Mouse (Mus musculus) adrenal gland, postnatal 14 days (tissue): Measurements from ENCODE around the gene Acvr2b. TPM values are rescaled to one million over a fixed set of nuclear protein-coding genes. Genes with fewer than 3 reads are reported as not detected.
A peak's percentile ranks its signal among the peaks of the same experiment; 100 is the strongest.

ENCODE experiments used
- DNase-seq: peaks from one replicate; pipeline ENCODE4 v3.0.0; 2021; ENCODE audit warnings: mixed read lengths
- total RNA-seq: library from RNA; stranded (reverse); gene quantifications from 2 replicates; pipeline ENCODE4 v1.2.3, GENCODE M21; 2021

The Acvr2b gene
- total RNA-seq, 1 experiment from 2014 or later, result 4.8 TPM

DNA sequence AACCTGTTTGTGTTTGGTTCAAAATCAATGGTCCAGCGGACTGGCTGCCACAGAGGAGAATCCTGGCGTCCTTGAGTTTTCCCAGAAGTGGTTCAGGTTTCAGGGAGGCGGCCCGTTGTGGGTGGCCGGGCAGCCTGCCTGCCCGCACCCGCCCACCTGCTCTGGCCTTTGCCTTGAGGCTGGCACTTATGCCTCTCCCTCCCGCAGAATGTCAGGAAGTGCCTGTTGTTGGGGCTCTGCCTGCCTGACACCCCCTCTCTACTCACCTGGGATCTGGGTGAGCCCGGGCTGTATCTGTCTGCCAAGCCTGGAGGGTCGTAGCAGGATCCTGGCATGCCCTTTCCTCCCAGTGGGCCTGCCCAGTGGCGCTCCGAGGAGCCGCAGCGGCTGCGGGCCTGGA lies 6.0 kb downstream of the Acvr2b start:
- DNase-seq, result peak; percentile 46

DNA sequence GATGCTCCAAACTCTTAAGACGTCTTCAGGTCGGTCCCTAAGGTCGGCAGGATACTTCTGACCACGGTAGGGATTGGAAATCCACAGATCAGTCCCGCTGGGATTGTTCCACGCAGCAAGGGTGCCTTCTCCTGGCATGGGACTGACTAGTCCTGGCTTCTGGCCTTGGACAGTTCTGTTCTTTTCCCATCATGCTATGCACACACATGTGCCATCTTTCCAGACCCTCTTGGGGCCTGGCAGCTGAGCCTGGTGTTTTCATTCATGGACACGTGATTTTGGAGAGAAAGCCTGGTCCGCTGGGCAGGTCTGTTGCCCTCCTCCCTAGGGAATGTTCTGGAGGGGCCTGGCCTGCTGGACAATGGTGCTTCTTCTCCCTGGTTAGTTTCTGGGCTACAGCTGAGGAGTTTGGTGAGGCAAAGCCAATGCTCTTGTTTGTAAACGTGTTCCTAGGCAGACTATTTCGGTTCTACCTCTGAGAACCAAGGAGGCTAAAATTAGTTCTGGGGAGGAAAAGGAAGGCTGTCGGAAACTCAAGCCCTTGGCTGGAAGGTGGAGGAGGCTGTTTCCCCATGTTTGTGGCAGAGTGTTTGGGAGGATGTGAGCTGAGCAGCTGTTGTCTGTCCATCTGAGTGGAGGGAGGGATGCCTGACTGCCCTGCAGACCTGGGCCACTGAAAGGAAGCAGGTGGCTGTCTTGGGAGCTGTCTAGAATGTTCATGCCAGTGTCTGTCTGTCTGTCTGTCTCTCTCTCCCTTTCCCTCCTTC lies 7.2 kb downstream of the Acvr2b start:
- DNase-seq, result no peak

DNA sequence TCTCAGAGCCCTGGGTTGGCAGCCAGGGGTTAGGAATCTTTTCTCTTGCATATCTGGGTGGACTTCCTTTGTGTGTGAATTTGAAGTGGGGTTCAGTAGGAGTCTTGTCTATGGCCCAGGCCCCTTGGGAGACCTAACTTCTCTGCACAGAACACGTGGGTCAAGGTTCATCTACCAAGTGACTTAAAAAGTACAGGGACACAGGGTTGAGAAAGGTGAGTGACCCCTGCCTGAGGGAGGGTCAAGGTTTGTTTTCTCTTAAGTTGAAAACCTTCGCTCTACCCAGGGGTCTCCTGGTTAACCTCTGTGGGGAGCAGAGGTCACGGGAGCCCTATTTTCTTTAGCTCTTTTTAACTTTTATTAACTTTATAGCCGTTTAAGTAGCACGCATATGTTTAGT lies 7.9 kb downstream of the Acvr2b start:
- no peak for DNase-seq

DNA sequence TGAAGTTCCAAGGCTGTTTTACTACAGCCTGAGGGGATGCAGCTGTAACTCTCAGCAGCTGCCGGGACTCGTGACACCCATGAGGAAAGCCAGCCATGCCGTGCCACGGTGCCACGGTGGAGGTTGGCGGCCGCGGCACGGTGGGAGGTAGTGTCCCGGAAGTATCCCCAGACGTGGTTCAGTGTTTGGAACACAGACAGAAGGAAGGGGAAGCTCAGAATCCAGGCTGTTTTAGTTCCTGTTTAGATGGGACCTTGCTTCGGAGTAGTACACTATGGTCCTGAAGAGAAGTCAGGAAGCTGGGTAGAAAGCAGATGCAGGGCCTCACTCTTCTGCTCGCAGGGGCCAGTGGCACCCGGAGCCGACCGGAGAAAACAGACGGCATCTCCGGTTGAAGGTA lies 16.1 kb downstream of the Acvr2b start:
- DNase-seq, result no peak

DNA sequence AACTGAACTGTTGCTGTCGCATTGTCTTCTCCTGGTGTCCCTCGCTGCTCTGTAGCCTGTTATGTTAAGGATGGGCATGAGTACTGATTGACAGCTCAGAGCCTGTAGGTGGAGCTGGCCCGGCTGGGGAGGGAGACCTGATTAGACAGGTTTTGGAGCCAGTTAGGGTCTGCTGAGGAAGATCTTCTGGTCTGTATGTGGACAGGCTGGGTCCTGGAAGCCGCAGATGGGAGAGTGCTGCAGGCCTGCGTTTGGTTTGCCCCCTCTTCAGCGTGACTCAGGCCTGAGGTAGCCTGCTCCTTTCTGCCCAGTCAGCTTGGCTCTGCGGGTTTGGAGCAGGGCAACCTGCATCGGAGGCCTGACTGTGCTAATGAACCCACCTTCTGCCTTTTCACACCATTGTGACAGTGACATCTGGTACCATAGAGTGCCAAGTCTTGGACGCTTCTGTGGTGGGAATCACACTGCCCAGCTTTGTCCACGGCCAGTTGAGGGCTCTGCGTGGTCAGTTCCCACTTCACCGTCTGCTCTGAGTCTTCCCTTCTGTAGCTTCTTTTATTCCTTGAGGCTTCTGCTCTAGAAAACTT lies 18.0 kb downstream of the Acvr2b start:
- DNase-seq, result no peak

DNA sequence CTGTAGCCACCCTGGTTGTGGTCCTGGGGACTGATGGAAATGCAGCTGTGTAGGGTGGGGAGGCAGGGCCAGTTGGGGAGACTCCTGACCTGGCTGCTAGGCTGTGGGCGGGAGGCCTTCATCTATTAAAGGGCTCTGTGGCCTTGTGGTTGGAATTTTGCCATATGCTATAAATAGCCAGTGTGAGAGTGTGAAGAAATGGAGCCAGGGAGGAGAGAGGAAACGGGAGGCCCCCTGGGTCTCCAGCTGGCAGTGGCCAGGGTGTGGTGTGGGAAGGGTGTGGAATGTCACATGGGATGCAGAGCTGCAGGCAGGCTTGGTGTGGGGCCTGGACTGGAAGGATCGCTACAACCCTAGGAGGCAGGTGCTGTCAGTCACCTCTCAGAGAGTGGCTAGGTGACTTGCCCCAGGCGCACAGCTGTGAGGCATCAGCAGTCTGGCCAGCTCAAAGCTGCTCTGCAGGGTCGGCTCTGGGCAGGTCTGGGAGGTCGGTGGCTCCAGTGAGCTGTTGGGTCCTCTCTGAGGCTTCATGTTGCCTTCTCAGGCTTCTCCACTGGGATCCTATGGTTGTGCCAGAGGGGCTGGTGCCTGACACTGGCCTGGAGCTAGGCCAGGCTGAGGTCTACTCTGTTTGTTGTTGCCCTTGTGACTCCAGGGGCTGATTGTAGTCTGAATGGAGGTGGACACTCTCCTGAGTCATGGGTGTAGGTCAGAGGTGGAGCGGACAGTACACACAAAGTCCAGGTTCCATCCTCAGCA lies 23.5 kb downstream of the Acvr2b start:
- DNase-seq, result peak; percentile 73

DNA sequence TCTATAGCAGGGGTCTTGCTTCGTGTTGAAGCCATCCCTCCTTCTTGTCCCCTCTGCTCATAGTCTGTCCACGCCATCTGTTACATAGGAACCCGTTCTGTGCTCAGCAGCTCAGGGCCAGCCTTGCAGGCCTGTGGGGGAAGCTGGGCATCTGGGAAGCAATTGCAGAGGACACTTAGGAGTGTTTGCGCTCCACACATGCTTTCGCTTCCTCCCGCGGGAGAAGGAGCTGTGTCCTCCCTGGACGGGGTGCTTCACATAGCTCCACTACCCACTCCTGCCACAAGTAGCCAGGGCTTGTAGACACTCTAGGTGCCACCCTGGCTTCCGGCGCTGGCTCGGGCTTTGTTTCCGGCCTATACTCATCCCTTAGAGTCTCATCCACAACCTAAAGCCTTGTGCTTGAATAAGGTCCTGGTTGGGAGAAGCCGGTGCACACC lies 24.1 kb downstream of the Acvr2b start:
- no peak for DNase-seq

DNA sequence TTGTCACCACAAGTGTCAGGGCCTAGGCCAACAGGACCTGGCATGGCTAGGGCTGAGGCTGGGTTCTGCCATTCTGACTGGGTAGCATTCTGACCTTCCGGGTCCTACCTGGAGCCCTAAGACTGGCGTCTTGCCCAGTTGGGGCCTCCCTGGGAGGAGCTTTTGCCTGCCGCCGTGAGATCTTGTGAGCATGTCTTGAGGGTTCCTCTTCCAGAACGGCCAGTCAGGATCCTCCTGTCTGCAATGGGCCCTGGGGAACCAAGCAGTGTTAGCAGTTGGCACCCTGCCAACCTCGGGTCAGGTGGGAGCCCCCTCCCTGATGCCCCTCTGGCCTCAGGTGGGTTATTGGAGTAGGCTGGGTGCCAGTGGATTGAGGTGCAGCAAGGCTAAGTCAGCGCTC lies 24.6 kb downstream of the Acvr2b start:
- DNase-seq, result no peak

DNA sequence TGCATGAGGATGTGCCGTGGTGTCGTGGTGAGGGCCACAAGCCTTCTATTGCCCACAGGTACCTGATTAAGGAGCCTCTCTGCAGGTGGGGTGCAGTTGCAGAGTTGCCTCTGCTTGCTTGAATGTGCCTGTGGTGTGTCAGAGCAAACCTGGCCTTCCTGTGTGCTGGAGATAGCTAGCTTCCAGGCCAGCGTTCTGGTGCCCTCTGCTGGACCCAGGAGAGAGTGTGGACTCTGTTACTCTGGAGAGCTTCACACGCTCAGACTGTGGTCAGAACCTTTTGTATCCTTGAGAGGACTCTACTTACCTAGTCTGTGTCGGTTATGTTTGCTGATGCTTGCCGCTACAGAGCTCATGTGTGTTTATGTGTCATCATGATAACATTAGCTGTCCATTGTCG lies 28.4 kb downstream of the Acvr2b start:
- DNase-seq, result peak; percentile 89

DNA sequence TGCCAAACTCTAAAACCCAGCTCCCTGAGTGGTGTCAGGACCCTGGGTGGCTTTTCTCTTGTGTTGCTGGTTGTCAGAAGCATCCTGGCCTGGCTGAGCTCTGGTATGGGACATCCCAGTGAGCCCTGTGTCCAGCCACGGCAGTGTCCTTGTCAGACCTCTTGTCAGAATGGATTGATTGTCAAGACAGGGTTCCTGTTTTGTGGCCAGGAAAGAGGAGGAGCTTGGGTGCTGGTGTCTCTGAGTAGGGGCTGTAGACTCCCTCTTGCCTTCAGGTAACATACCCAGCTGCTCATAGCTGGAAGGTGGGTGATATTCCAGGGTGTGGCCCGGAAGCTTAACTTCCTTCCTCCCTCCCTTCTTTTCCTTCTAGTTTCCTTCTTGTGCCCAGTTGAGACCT lies 33.9 kb downstream of the Acvr2b start:
- DNase-seq, result no peak

DNA sequence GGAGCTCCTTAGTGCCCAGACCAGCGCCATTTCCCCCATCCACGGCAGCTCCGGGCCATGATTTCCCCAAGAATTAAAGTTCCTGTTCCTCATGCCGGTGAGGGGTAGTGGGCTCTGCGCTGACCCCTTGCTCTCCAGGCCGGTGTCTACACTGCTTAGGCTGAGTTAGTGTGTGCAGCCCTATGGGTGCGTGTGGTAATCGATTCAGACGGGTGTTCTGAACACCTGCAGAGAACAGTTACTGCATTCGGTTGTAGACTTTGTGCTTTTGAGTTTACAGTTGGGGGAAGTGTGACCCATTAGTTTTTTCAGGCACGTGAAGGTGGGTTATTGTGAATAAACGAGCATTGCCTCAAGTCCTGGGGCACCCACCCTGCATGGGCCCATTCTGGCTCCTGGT lies 36.1 kb downstream of the Acvr2b start:
- DNase-seq, result no peak

DNA sequence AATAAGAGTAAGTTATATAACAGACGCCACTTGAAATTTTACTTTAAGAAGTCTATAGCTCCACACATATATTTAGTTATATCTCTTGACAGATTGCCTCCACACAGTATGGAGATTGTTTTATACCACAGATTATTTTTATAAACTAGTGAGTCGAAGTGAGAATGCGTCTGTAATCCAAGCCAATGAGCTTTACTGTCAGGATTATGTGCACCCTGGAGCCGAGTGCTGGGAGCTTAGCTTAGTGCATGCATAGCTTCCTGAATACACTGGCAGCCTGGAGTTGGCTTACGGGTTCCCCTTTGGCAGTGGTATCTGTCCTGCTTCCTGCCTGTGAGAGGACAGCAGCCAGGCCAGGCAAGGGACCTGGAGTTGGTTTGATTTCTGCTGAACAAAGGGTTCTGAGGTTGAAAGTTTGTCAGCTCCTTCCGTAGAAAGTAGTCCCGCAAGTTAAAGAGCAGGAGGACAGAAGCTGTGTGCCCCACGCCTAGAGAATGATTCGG lies 36.6 kb downstream of the Acvr2b start:
- DNase-seq, result no peak

DNA sequence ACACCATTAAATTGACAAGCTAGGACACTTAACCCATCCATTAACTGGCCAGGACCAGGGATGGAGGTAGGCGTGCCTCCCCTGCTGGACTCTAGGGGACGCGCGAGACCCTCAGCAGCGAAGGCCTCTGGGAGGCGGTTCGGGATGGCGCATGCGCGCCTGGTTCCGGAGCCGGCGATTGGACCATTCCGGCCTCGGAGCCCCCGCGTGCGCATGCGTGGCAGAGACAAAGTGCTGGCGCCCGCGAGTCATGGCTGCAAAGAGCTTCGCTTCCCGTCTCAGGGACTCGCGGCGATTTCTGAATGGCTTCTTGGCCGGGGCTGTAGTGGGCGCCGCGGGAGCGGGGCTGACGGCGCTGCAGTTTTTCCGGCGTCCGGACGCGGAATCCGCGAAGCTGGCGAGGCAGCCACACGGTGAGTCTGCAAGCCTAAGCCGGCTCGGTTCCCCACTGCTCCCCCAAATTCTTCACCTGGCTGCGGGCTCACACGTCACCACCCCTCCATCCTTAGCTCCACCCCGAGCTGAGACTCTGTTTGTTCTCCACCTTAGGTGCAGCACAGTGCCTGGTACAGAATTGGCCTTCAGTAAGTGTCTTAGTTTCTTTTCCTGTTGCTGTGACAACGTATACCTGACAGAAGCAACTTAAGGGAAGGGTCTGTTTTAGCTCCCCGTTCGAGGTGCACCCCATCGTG lies 43.0 kb downstream of the Acvr2b start, which contains the start of gene Exog:
Gene Exog, plus strand, starts transcription at position 206 of the 692 bp plus-strand sequence.
- DNase-seq, result peak; percentile 99

DNA sequence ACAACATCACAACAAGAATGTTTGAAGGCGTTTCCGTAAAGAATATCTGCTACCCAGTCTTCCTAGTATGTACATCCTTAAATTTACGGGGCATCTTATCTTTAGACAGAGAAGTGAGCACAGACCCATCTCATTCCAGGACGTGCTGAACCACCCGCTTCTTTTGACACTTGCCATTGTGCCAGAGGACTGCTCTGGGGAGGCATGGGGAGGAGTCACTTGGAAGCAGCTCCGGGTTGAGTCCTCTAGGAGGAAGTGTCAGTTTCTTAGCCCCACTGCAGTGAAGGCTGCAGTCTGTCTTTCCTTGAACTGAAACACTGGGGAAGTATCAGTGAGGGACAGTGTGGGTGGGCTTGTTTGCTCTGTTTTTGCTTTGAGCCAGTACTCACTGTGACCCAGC lies 43.8 kb downstream of the Acvr2b start:
- no peak for DNase-seq

DNA sequence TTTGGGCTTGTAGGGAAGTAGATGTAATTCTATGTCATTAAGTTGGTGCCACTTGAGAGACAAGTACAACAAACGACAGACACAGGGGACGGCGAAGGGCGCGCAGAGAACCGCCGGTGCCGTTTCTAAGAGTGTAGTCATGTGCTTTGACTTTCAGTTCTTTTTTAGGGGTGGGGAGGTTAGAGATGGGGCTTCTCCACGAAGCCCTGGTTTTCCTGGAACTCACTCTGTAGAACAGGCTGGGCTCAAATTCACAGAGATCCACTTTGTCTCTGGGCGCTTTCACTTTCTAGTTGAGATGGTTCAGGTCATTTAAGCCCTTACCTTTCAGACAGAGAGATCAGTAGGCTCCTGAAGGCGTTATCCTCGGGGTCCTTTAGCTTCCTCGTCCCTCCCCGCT lies 54.0 kb downstream of the Acvr2b start:
- DNase-seq, result no peak

DNA sequence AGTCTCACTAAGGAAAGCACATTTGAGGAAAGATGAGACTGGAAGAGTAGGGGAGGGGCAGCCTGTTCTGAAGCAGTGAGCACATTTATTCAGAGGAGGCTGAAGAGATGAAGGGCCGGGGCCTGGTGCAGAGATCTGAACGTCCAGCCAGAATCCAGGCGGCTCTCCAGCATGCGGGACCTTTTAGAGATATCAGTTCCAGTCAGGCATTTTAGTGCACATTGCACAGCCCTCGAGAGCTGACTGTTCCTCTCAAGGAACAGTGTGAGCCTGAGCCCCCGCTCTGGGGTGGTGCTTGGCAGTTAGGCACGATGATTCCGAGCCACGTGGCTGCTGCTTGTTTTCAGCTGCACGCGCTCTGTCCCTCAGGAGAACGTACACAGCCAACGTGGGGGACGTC lies 55.2 kb downstream of the Acvr2b start:
- no peak for DNase-seq

DNA sequence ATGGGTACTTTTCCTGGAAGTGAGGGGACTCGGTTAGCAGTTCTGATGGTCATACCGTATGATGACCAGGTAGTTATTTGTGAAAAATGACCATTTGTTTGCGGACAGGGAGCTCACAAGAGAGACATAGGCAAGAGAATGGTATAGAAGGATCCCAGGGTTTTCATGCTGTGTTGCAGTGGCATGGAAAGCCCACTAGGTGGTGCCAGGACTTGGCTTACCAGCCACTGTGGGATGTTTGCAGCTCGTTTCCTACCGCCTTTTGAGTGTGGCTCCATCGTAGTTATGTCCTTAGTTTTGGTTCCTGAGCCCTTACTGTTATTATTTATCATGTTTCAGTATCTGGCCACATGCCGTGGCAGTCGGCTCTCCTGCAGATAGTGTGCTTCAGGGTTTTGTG lies 58.5 kb downstream of the Acvr2b start:
- DNase-seq, result peak; percentile 72

DNA sequence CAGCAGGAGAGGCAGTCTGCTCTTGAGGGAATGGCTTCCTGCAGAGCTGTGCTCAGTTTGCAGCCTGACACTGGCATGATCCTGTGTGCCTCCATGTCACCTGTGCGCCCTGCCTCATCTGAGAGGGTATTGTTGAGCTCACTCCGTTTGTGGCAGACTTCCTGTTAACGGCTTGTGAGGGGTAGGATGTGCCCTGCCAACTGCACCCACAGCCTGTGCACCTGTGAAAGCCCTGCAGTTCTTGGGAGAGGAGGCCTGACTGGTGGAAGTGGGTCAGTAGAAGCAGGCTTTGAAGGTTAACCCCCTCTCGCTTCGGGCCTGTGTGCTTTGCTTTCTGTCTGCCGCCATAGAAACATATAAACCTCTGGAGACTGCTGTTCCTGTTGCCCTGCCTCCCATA lies 63.1 kb downstream of the Acvr2b start:
- DNase-seq, result no peak

DNA sequence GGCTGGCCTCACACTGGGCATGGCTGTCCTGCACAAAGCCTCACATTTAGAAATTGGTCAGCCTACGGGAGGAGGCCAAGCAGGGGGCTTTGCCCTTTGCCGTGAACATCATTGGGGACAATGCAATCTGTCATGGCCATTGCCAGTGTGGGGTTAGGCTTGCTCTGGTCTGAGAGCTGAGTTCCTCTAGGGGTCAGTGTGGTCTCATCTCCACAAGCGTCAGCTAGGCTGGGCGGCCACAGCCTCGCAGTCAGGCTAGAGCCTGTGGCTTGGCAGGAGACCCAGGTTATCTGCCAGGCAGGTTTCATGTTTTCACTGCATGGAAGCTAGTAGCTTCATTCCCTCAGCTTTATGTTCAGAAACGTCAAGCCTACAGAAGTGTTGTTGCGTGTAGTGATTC lies 63.7 kb downstream of the Acvr2b start:
- peak; percentile 61 for DNase-seq

DNA sequence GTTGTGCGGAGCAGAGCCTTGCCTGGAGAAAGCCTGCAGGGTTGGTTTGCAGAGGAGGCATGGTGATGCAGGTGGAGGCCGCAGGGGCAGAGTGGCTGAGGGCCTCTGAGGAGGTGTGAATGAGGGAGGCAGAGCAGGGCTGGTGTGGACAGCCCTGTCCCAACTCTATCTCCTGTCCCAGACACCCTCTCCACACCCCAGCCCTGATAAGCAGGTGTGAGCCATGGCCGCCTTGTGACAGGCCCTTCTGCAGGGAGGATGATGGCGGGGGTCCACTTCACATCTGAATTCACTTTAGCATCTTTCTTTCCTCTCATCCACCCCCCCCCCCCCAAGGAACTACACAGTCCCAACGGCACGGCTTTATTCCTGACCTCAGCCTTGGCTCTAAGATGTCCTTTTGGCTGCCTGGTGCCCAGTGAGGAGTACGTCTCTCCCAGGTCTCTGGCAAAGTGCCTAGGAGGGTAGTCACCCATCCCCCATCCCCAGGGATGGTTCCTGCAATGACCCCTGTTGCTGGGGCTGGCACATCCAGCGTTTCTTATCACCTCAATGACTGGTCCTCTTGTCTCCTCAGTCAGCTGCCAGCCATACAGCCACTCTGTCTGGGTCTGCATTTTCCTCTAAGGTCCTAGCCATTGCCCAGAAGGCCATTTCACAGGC lies 67.9 kb downstream of the Acvr2b start:
- no peak for DNase-seq

DNA sequence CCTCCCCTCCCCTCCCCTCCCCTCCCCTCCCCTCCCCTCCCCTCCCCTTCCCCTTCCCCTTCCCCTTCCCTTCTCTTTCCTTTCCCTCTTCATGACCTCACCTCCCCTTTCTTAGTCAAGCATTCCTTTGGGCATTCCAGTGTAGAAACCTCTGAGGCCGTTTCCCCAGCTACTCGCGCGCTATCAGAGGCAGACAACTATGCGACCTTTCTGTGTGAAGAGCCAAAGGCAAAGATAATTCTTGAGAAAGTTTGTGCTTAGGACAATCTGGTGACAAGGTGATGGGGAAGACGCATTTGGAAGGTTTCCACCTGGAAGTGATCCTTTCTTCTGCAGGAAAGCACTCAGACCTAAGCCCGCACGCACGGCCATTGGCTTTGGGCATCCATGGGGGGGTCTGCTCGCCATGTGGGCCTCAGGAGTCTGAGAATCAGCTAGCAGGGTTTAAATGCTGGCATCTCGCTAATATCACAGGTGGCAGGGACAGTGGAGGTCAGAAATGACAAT lies 70.5 kb downstream of the Acvr2b start:
- no peak for DNase-seq

DNA sequence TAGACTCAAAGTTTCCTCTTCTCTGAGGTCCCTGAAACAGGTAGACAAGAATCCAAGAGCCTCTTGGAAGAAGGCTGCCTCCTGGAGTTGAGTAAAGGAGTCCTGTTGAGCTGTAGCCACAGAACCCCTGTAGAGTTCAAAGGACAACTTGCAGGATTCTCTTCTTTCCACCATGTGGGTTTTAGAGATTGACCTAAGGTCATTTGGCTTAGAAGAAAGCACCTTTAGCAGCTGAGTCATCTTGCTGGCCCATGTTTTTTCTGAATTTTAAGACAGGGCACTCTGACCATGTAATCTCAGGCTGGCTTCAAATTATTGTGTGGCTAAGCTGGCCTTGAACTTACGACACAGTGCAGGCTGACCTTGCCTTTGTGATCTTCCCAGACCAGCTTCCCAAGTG lies 71.1 kb downstream of the Acvr2b start:
- DNase-seq, result no peak
